Mouse (Mus musculus): Measurements from ENCODE around the gene Hdac8. TPM values are rescaled to one million over a fixed set of nuclear protein-coding genes. Genes with fewer than 3 reads are reported as not detected.

Hdac8 gene
- total RNA-seq (2023) = 10 to 100 TPM; 22.2 to 30.8 TPM

GRCm38 (mm10) chrX:102504644-102505481 is at the start of gene Hdac8:
Hdac8 (minus strand) TSS chrX:102505359.

GRCm38 (mm10) chrX:102251937-102252860 is 253.0 kb downstream of the Hdac8 start, which contains the start of gene Cited1:
Cited1 (minus strand) TSS chrX:102252181.

Other genes starting within 250 kb of the Hdac8 start
- gene Phka1, start 138.9 kb upstream of the Hdac8 start, total RNA-seq (2023) = under 1 TPM in 1 of 2 experiments, not detected in 1; 0.09 TPM
- gene Gm3880, start 181.6 kb upstream of the Hdac8 start, total RNA-seq (2023) = not detected
- gene Gm9112, start 202.3 kb upstream of the Hdac8 start, total RNA-seq (2023) = not detected
- gene Dmrtc1b, start 202.5 kb upstream of the Hdac8 start, total RNA-seq (2023) = not detected